Mouse (Mus musculus): Measurements from ENCODE around the gene 1700012A03Rik. TPM values are rescaled to one million over a fixed set of nuclear protein-coding genes. Genes with fewer than 3 reads are reported as not detected.

The 1700012A03Rik gene
- polyA plus RNA-seq, 1 experiment = not detected

DNA sequence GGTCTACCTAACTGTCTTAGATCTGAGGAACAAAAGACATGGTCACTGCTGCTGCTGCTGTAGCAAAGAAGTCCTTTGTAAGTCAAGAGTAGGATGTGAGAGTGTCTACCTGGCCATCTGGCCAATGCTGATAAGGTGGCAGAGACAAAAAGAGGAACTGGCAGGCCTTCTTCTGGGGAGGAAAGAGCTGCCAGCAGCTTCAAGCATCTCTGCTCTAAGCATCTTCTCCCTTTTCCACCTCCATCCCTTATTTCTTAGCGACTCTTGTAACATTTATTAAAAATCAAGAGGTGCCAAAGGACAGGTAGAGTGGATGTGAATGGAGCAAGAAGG, 27.5 kb upstream of the 1700012A03Rik start:
- 95% methylated on average over 1 of the region's 1 CpGs for WGBS
- no peak overlapping the region for H3K27ac ChIP-seq (ENCODE audit: insufficient read depth, low read depth, low read length)
- TF ChIP-seq POLR2A (IDR thresholded peaks at IDR 0.05; ENCODE audit: insufficient read depth, low read depth, low read length) = no peak
- H3K4me1 ChIP-seq (ENCODE audit: control insufficient read depth, insufficient read depth, low read length) = peaks cover 5% of the 10 kb centered on the region; the same call in 1 of the 2 replicates
- H3K4me3 ChIP-seq (ENCODE audit: insufficient read depth, low read depth, low read length) = no peak overlapping the region

DNA sequence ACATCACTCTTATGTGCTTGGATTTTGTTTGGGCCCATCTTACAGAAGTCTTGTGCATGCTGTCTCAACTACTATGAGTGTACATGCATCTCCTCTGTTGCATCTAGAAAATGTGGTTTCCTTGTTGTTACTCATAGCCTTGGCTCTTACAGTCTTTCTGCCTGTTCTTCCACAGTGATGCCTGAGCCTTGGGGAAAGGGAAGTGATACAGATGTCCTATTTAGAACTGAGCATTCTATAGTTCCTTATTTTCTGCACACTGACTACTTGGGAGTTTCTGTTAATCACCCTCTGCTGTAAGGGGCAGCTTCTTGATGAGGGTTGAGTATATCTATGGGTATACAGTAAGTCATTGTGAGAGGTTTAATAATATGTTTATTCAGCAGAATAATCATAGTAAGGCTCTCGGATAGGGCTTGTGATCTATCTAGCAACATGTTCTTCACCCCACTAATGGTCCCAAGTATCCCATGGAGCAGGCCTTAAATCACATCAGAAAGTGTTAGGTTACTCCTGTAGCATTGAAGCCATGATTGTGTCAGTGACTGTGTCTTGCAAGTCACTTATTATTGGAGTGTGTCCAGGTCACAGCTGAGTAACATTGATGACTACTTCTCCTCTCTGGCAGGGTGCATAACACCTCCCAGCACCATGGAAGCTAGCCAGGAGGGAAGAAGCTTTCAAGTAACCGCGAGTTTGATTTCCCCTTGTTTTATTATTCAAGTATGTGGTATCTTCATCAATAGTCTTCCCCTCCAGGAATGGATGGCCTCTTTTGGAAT, 21.6 kb upstream of the 1700012A03Rik start:
- no peak overlapping the region for H3K4me3 ChIP-seq (ENCODE audit: insufficient read depth, low read depth, low read length)
- no peak for TF ChIP-seq CTCF (IDR thresholded peaks at IDR 0.05; ENCODE audit: insufficient read depth, low read depth, low read length)
- no peak for TF ChIP-seq POLR2A (IDR thresholded peaks at IDR 0.05; ENCODE audit: insufficient read depth, low read depth, low read length)
- WGBS = 76% methylated on average over 3 of the region's 3 CpGs
- no peaks in the 10 kb centered on the region for H3K4me1 ChIP-seq (ENCODE audit: control insufficient read depth, insufficient read depth, low read length)
- H3K27ac ChIP-seq (ENCODE audit: insufficient read depth, low read depth, low read length) = no peak overlapping the region

GRCm38 (mm10) chr6:32034226-32034625, 15.8 kb upstream of the 1700012A03Rik start:
- Histone ChIP-seq H3K27ac (ENCODE audit: insufficient read depth, low read depth, low read length) (no peak overlapping the region), H3K4me3 (ENCODE audit: insufficient read depth, low read depth, low read length) (no peak overlapping the region), H3K4me1 (ENCODE audit: control insufficient read depth, insufficient read depth, low read length) (no peaks in the 10 kb centered on the region)
- 85% methylated on average over 2 of the region's 2 CpGs for WGBS
- TF ChIP-seq POLR2A (IDR thresholded peaks at IDR 0.05; ENCODE audit: insufficient read depth, low read depth, low read length) = no peak
- TF ChIP-seq CTCF (IDR thresholded peaks at IDR 0.05; ENCODE audit: insufficient read depth, low read depth, low read length) = no peak

- Histone ChIP-seq H3K27ac (ENCODE audit: insufficient read depth, low read depth, low read length) (no peak overlapping the region), H3K4me3 (ENCODE audit: insufficient read depth, low read depth, low read length) (no peak overlapping the region), H3K4me1 (ENCODE audit: control insufficient read depth, insufficient read depth, low read length) (no peaks in the 10 kb centered on the region; the same call in 1 of the 2 replicates)
- TF ChIP-seq CTCF (IDR thresholded peaks at IDR 0.05; ENCODE audit: insufficient read depth, low read depth, low read length) (no peak), POLR2A (IDR thresholded peaks at IDR 0.05; ENCODE audit: insufficient read depth, low read depth, low read length) (no peak)
These were observed 4.7 kb upstream of the 1700012A03Rik start for GRCm38 (mm10) chr6:32045344-32045743.

- WGBS = 76% methylated on average over 4 of the region's 4 CpGs
- no peak overlapping the region for H3K27ac ChIP-seq (ENCODE audit: insufficient read depth, low read depth, low read length)
- H3K4me3 ChIP-seq (ENCODE audit: insufficient read depth, low read depth, low read length) = no peak overlapping the region
- H3K4me1 ChIP-seq (ENCODE audit: control insufficient read depth, insufficient read depth, low read length) = peaks cover 6% of the 10 kb centered on the region
- no peak for TF ChIP-seq POLR2A (IDR thresholded peaks at IDR 0.05; ENCODE audit: insufficient read depth, low read depth, low read length)
- TF ChIP-seq CTCF (IDR thresholded peaks at IDR 0.05; ENCODE audit: insufficient read depth, low read depth, low read length) = no peak
These were observed 643 bp upstream of the 1700012A03Rik start for GRCm38 (mm10) chr6:32049256-32049950.

GRCm38 (mm10) chr6:32052135-32052915, 2.3 kb downstream of the 1700012A03Rik start:
- no peak overlapping the region for H3K27ac ChIP-seq (ENCODE audit: insufficient read depth, low read depth, low read length)
- H3K4me3 ChIP-seq (ENCODE audit: insufficient read depth, low read depth, low read length) = no peak overlapping the region
- H3K4me1 ChIP-seq (ENCODE audit: control insufficient read depth, insufficient read depth, low read length) = peaks cover 6% of the 10 kb centered on the region
- TF ChIP-seq CTCF (IDR thresholded peaks at IDR 0.05; ENCODE audit: insufficient read depth, low read depth, low read length) (no peak), POLR2A (IDR thresholded peaks at IDR 0.05; ENCODE audit: insufficient read depth, low read depth, low read length) (no peak)
- 49% methylated on average over 6 of the region's 6 CpGs for whole genome bisulfite sequencing

DNA sequence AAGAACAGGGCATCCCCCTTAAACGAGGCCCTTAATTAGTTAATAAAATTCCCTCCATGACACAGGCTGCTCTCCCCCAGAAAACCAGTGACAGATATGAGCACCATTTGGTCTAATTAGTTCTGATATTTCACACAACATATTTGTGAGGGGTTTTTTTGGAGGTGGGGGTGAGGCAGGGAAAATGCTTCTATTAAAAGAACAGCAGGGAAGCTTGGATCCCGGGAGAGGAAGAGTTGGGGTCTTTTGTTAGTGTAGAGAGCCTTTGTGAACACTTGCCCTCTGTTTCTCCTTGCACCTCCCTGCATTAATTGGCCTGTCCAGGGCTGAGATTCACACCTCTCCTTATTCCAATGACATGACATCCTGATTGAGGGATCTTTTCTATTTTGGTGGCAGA, 6.5 kb downstream of the 1700012A03Rik start:
- Histone ChIP-seq H3K27ac (ENCODE audit: insufficient read depth, low read depth, low read length) (no peak overlapping the region), H3K4me1 (ENCODE audit: control insufficient read depth, insufficient read depth, low read length) (peaks cover 6% of the 10 kb centered on the region), H3K4me3 (ENCODE audit: insufficient read depth, low read depth, low read length) (no peak overlapping the region)
- WGBS = 44% methylated on average over 2 of the region's 2 CpGs
- no peak for TF ChIP-seq CTCF (IDR thresholded peaks at IDR 0.05; ENCODE audit: insufficient read depth, low read depth, low read length)
- no peak for TF ChIP-seq POLR2A (IDR thresholded peaks at IDR 0.05; ENCODE audit: insufficient read depth, low read depth, low read length)

GRCm38 (mm10) chr6:32058571-32058970, 8.5 kb downstream of the 1700012A03Rik start:
- Histone ChIP-seq H3K27ac (ENCODE audit: insufficient read depth, low read depth, low read length) (no peak overlapping the region), H3K4me3 (ENCODE audit: insufficient read depth, low read depth, low read length) (no peak overlapping the region), H3K4me1 (ENCODE audit: control insufficient read depth, insufficient read depth, low read length) (no peaks in the 10 kb centered on the region)
- no peak for TF ChIP-seq POLR2A (IDR thresholded peaks at IDR 0.05; ENCODE audit: insufficient read depth, low read depth, low read length)
- TF ChIP-seq CTCF (IDR thresholded peaks at IDR 0.05; ENCODE audit: insufficient read depth, low read depth, low read length) = no peak
- WGBS = 89% methylated on average over 2 of the region's 2 CpGs

- Histone ChIP-seq H3K4me1 (ENCODE audit: control insufficient read depth, insufficient read depth, low read length) (no peaks in the 10 kb centered on the region), H3K27ac (ENCODE audit: insufficient read depth, low read depth, low read length) (no peak overlapping the region), H3K4me3 (ENCODE audit: insufficient read depth, low read depth, low read length) (no peak overlapping the region)
- no peak for TF ChIP-seq CTCF (IDR thresholded peaks at IDR 0.05; ENCODE audit: insufficient read depth, low read depth, low read length)
- no peak for TF ChIP-seq POLR2A (IDR thresholded peaks at IDR 0.05; ENCODE audit: insufficient read depth, low read depth, low read length)
- WGBS = 97% methylated on average over 2 of the region's 2 CpGs
These were observed 10.6 kb downstream of the 1700012A03Rik start for GRCm38 (mm10) chr6:32060641-32061040.

Data from olfactory bulb, adult 2 months (tissue).